Mouse (Mus musculus) megakaryocyte, embryonic 14.5 days (primary cell): Measurements from ENCODE around the gene Mtfr1l.

Experiments
- FLI1 ChIP-seq: IDR thresholded peaks from 2 replicates; pipeline ENCODE4 v1.6.1; 2012; ENCODE audit warnings: low read length, inconsistent platforms, mixed read lengths
- GATA1 ChIP-seq: IDR thresholded peaks from 3 replicates; pipeline ENCODE4 v1.6.1; 2012; ENCODE audit warnings: mixed read lengths, low read length, inconsistent platforms, borderline replicate concordance

DNA sequence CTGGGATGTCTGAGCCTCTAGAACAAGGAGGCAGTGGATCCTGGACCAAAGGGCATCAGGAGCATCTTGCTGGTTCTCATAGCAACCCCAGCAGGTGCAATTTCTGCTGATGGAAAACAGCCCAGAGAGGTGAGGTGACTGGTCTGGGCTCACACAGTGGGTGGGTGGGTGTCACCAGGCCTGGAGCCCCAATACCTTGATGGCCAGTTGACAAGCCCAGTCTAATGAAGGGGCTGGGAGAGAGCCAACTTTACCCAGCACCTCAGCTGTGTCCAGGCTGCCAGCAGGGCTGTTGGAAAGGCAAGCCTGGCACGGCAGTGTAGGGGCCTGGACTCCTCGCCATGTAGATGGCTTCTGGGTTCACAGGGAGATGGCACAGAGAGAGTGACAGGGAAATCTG lies 26.8 kb upstream of the Mtfr1l start:
- TF ChIP-seq GATA1 (no peak), FLI1 (no peak)
